Mouse (Mus musculus) small intestine, adult 2 months (tissue): Measurements from ENCODE around the gene Desi2. TPM values are rescaled to one million over a fixed set of nuclear protein-coding genes. Genes with fewer than 3 reads are reported as not detected.
"Not testable (repeated sequence)": the region's sequence is repeated elsewhere in the genome, so short reads cannot be mapped to it uniquely, and the experiment has no call there.

ENCODE experiments used
- H3K27ac ChIP-seq: fragments of 200-500 bp; 2 replicates; pipeline ENCODE4 v1.5.1; 2012; ENCODE audit warnings: low read depth, low read length, control low read depth, inconsistent platforms; ENCODE audit not compliant: insufficient read depth
- H3K27me3 ChIP-seq: fragments of 200-500 bp; 2 replicates; pipeline ENCODE4 v1.6.1; 2012; ENCODE audit warnings: mild to moderate bottlenecking, moderate library complexity, low read length, inconsistent platforms; ENCODE audit not compliant: control insufficient read depth, insufficient read depth
- H3K36me3 ChIP-seq: fragments of 200-500 bp; 2 replicates; pipeline ENCODE4 v1.6.1; 2012; ENCODE audit warnings: mild to moderate bottlenecking, low read length, control low read depth, inconsistent platforms; ENCODE audit not compliant: control insufficient read depth, insufficient read depth
- H3K4me1 ChIP-seq: fragments of 200-500 bp; 2 replicates; pipeline ENCODE4 v1.6.1; 2012; ENCODE audit warnings: low read length, inconsistent platforms, mixed read lengths; ENCODE audit not compliant: control insufficient read depth, insufficient read depth, insufficient read length
- H3K4me3 ChIP-seq: fragments of 200-500 bp; 2 replicates; pipeline ENCODE4 v1.5.1; 2012; ENCODE audit warnings: low read depth, mild to moderate bottlenecking, control low read depth, inconsistent platforms, low read length, moderate library complexity
- CTCF ChIP-seq: fragments of 200-500 bp; IDR thresholded peaks from 2 replicates; pipeline ENCODE4 v1.5.1; 2012; ENCODE audit warnings: low read depth, mild to moderate bottlenecking, control low read depth, inconsistent platforms, low read length, moderate library complexity, mixed read lengths; ENCODE audit not compliant: insufficient replicate concordance, insufficient read length; ENCODE audit errors: extremely low read depth
- POLR2A ChIP-seq: fragments of 200-500 bp; IDR thresholded peaks from 2 replicates; pipeline ENCODE4 v1.6.1; 2012; ENCODE audit warnings: low read depth, mild to moderate bottlenecking, control low read depth, inconsistent platforms, low read length, moderate library complexity
- WGBS: fragments of 180-500 bp; shearing (Covaris S2); methylation state at CpG from one replicate; pipeline ENCODE4 v1.1.7; 2018; 5-methylcytosine and 5-hydroxymethylcytosine counted together
- polyA plus RNA-seq: library from polyadenylated mRNA; depleted of rRNA; stranded (reverse); fragments of >200 nt; gene quantifications from 2 replicates; pipeline ENCODE4 v1.2.3, GENCODE M21; 2012; rRNA removed

Gene Desi2
- polyA plus RNA-seq, 1 experiment = 4.8 TPM

DNA sequence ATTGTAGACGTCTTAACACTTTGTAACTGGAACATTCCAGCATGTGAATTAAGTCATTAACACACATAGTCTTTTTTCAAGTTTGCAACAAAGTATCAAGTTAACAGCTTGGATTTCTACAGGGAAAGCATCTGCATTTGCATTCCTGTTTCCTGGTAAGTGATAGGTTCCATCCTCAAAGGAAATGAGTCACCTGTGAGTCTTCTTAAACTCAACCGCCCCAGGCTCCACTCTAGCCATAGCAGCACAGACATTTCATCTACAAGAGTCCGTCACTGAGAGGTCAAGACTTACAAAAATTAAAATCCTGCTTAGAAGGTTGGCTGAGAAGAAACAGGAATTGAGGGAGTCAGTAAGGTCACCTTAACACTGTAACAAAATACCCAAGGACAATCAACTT is 104.5 kb downstream of the Desi2 start:
- WGBS = 89% methylated on average over 3 of the region's 3 CpGs
- Histone ChIP-seq H3K27me3 (no peaks in the 10 kb centered on the region), H3K27ac (no peak overlapping the region), H3K4me1 (no peaks in the 10 kb centered on the region), H3K4me3 (no peak overlapping the region), H3K36me3 (no peaks in the 10 kb centered on the region)
- TF ChIP-seq POLR2A = no peak
- TF ChIP-seq CTCF = no peak

DNA sequence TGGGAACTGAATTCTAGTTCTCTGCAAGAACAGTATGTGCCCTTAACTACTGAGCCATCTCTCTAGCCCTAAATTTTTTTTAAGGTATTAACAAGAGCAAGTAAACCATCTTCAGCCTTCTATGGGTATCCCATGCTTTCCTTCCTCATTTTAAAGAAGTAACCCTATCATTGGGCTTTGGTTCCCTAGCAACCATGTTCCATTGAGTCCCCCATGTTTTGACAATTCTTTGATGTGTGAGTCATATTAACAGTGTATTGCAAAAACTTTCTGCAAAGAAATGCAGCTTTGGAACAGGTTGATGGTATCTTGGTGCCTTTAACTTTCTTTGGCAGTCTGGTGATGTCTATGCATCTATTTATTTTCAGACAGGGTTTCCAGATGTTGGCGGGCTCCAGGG is 106.8 kb downstream of the Desi2 start:
- WGBS = 93% methylated on average over 1 of the region's 1 CpGs
- TF ChIP-seq CTCF (no peak), POLR2A (no peak)
- no peak overlapping the region for H3K27ac ChIP-seq

DNA sequence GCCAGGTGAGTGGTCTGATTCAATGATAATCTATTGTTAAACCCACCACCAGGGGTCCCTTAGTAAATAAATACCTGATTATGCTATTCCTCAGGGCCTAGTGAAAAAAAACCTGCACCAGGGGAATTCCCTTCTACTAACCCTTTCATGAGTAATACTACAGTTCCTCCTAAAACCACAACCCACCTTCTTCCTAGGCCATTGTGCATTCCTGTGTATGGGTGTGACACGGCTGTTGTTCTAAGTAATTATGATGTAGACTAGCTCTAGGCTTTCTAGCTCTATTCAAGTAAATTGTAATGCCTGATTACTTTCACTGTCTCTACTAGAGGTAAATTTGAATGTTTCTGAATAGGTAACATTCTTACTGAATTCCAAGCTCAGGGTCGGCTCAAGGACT is 114.0 kb downstream of the Desi2 start:
- not testable (repeated sequence) for H3K27ac ChIP-seq, H3K4me1 ChIP-seq, H3K4me3 ChIP-seq, H3K36me3 ChIP-seq, H3K27me3 ChIP-seq
- 95% methylated on average over 2 of the region's 2 CpGs for WGBS

More for the DNA sequence above, 106.8 kb downstream of the Desi2 start:
- H3K4me3 ChIP-seq = no peak overlapping the region
- no peaks in the 10 kb centered on the region for H3K4me1 ChIP-seq
- H3K36me3 ChIP-seq = no peaks in the 10 kb centered on the region
- H3K27me3 ChIP-seq = no peaks in the 10 kb centered on the region

DNA sequence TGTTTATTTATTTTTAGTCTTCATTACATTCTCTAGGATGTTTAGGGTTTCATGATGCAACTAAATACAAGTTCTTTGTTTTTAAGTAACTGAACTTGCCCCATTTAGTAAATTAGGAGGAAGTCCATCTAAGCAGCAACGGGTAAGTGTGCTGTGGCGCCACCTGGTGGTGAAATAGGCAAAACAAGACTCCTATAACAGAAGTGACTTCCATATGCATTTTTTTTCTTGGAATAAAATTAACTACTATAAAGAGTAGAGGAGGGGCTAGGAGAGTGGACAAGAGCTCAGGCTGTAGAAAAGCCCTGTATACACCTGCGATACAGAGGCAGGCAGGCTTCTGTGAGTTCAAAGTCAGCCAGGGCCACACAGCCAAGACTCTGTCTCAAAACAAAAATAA is 116.2 kb downstream of the Desi2 start:
- no peaks in the 10 kb centered on the region for H3K27me3 ChIP-seq
- no peak overlapping the region for H3K4me3 ChIP-seq
- 25% methylated on average over 3 of the region's 3 CpGs for WGBS
- TF ChIP-seq CTCF = peak; percentile 31; the same call in 1 of the 2 replicates
- no peak for TF ChIP-seq POLR2A
- H3K27ac ChIP-seq = no peak overlapping the region
- no peaks in the 10 kb centered on the region for H3K36me3 ChIP-seq
- no peaks in the 10 kb centered on the region; the same call in 1 of the 2 replicates for H3K4me1 ChIP-seq

Other genes with a start within 250 kb of the Desi2 start
- gene Catspere2, start 204.0 kb upstream of the Desi2 start, polyA plus RNA-seq = 0.04 and 0.11 TPM in 2 replicates
- gene Cox20, start 131.7 kb downstream of the Desi2 start, polyA plus RNA-seq = 3.7 and 5.3 TPM in 2 replicates
- gene Hnrnpu, start 150.4 kb downstream of the Desi2 start, polyA plus RNA-seq = 21.7 and 34.2 TPM in 2 replicates
- 0.04 TPM in 2 replicates for gene Efcab2, start 218.7 kb downstream of the Desi2 start, polyA plus RNA-seq